Mouse (Mus musculus) embryo, embryonic 11.5 days (tissue): ENCODE results near the gene Calml4.
"Not testable (repeated sequence)": the region's sequence is repeated elsewhere in the genome, so short reads cannot be mapped to it uniquely, and the experiment has no call there.

Experiments
- DNase-seq: peaks from one replicate; pipeline ENCODE4 v3.0.0-alpha.2; 2012; ENCODE audit warnings: low read depth, low spot score

Calml4 gene

GRCm38 (mm10) chr9:62857719-62858261, at the start of gene Calml4:
TSS of gene Calml4 (plus strand) at chr9:62858080.
- peak; percentile 50 for DNase-seq

- no peak for DNase-seq
These were observed 47.8 kb upstream of the Calml4 start for GRCm38 (mm10) chr9:62810095-62810494.

- DNase-seq = no peak
These were observed 47.1 kb upstream of the Calml4 start for GRCm38 (mm10) chr9:62810543-62811515.

- DNase-seq = peak; percentile 82
These were observed 46.3 kb upstream of the Calml4 start, which contains the start of gene Fem1b for GRCm38 (mm10) chr9:62811516-62812121. TSS of gene Fem1b (minus strand) at chr9:62811934.

- DNase-seq = no peak
These were observed 45.4 kb upstream of the Calml4 start for GRCm38 (mm10) chr9:62812216-62813049.

GRCm38 (mm10) chr9:62814751-62815150, 43.1 kb upstream of the Calml4 start:
- no peak for DNase-seq

- no peak for DNase-seq
These were observed 41.4 kb upstream of the Calml4 start for GRCm38 (mm10) chr9:62816323-62817098.

GRCm38 (mm10) chr9:62817099-62817571, 40.7 kb upstream of the Calml4 start:
- DNase-seq = no peak

GRCm38 (mm10) chr9:62817828-62818614, 39.9 kb upstream of the Calml4 start:
- no peak for DNase-seq

- no peak for DNase-seq
These were observed 38.4 kb upstream of the Calml4 start for GRCm38 (mm10) chr9:62819494-62819893.

GRCm38 (mm10) chr9:62819910-62820309, 38.0 kb upstream of the Calml4 start:
- not testable (repeated sequence) for DNase-seq

GRCm38 (mm10) chr9:62820829-62821228, 37.1 kb upstream of the Calml4 start:
- DNase-seq = no peak

GRCm38 (mm10) chr9:62821811-62822210, 36.1 kb upstream of the Calml4 start:
- DNase-seq = no peak

- DNase-seq = no peak
These were observed 32.0 kb upstream of the Calml4 start for GRCm38 (mm10) chr9:62825791-62826393.

GRCm38 (mm10) chr9:62826456-62826855, 31.4 kb upstream of the Calml4 start:
- DNase-seq = no peak

GRCm38 (mm10) chr9:62827939-62828652, 29.8 kb upstream of the Calml4 start:
- no peak for DNase-seq

GRCm38 (mm10) chr9:62828662-62829086, 29.2 kb upstream of the Calml4 start:
- DNase-seq = peak; percentile 91

- no peak for DNase-seq
These were observed 28.0 kb upstream of the Calml4 start for GRCm38 (mm10) chr9:62829877-62830276.

- DNase-seq = no peak
These were observed 23.0 kb upstream of the Calml4 start for GRCm38 (mm10) chr9:62834906-62835305.
